Mouse (Mus musculus): ENCODE results near the gene Sucnr1. TPM values are rescaled to one million over a fixed set of nuclear protein-coding genes. Genes with fewer than 3 reads are reported as not detected.
"Not testable (repeated sequence)": the region's sequence is repeated elsewhere in the genome, so short reads cannot be mapped to it uniquely, and the experiment has no call there.

The Sucnr1 gene
- polyA plus RNA-seq, 1 experiment from 2014 or later, result not detected

DNA sequence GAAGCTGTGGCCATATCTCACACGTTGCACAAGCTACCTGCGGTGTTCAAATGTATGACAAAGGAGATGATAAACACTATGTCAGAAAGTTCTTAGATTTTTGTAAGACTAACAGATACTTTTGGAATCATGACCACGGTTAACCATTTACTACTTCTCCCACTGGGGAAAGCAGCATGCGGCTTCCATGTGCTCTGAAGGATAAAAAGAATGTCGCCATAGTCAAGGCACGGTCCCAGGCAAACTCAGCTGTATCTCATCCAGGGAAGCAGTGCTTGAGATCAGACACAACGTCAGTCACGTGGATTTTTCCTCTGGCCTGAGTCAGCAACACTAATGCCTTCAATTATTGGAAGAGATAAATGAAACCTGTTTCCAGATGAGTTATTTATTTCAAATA lies 9.7 kb downstream of the Sucnr1 start:
- Histone ChIP-seq H3K4me3 (replicated peaks) (no peak overlapping the region), H3K4me1 (replicated peaks) (no peaks in the 10 kb centered on the region), H3K9ac (replicated peaks) (no peak overlapping the region), H3K27me3 (no peaks in the 10 kb centered on the region), H3K9me3 (no peaks in the 10 kb centered on the region), H3K27ac (no peak overlapping the region), H3K4me2 (no peak overlapping the region), H3K36me3 (no peaks in the 10 kb centered on the region)
- ATAC-seq (ENCODE audit: insufficient number of reproducible peaks, insufficient read depth, low FRiP score, low TSS enrichment, low read depth), result no peak
- 82% methylated on average over 8 of the region's 8 CpGs for WGBS

DNA sequence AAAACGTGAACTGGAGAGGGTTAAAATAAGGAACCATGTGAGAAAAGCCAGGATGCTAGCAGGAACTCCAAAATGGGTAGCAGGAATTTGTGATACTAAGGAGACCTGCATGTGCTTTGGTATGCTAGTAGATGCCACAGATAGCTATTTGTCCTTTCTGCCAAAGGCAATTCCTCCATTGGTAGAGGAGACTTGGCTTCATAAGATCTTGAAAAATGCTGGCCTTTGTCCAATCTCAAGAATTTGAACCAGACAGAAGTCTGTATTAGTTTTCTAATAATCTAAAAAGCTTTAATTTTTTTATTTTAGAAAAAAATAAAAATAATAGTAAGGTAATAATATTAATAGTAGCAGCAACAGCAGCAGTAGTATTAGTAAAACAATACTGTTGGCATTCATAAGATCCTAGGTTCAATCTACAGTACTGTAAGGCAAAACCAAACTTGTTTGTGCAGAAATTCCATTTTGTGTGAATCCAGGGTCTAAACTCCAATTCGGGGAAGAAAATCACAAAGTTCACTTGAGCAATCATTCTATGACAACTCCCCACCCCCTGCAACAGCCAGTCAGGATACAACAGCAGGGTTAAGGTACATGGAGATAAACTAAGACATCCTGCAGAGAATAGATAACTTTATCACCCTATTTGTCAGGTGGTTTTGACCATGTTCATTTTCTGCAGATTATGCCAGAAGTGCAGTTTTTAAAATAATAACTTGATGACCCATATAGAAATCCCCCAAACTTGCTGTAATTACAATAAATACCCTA lies 12.9 kb downstream of the Sucnr1 start:
- no peak for ATAC-seq (ENCODE audit: insufficient number of reproducible peaks, insufficient read depth, low FRiP score, low TSS enrichment, low read depth)
- no peaks in the 10 kb centered on the region for H3K27me3 ChIP-seq

DNA sequence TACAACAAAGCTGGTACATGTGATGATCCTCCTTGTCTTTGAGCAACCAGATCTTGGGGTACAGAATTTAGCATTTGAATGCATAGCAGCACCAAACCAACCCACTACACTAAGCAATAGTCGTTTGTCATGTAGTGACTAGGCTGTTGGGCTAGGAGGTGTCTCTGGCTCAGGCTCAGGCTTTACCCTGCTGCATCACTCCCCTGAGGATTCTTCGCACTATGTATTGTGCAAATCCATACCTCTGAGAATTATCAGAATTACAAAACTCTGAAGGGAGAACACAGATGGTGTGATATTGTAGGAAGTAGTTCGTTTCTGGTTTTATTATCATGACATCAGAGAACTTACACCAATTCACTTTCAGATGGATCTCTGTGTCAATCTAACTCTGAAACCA lies 15.3 kb downstream of the Sucnr1 start:
- 79% methylated on average over 3 of the region's 3 CpGs for WGBS
- Histone ChIP-seq H3K36me3 (no peaks in the 10 kb centered on the region), H3K4me2 (no peak overlapping the region), H3K9ac (replicated peaks) (no peak overlapping the region), H3K4me1 (replicated peaks) (no peaks in the 10 kb centered on the region), H3K4me3 (replicated peaks) (no peak overlapping the region), H3K27me3 (no peaks in the 10 kb centered on the region), H3K9me3 (no peaks in the 10 kb centered on the region), H3K27ac (no peak overlapping the region)
- no peak for ATAC-seq (ENCODE audit: insufficient number of reproducible peaks, insufficient read depth, low FRiP score, low TSS enrichment, low read depth)

More for the DNA sequence above, 12.9 kb downstream of the Sucnr1 start:
- Histone ChIP-seq H3K4me3 (replicated peaks) (no peak overlapping the region), H3K4me1 (replicated peaks) (no peaks in the 10 kb centered on the region), H3K36me3 (no peaks in the 10 kb centered on the region), H3K9ac (replicated peaks) (no peak overlapping the region), H3K27ac (no peak overlapping the region), H3K9me3 (no peaks in the 10 kb centered on the region), H3K4me2 (no peak overlapping the region)
- WGBS, result 93% methylated on average over 1 of the region's 2 CpGs

DNA sequence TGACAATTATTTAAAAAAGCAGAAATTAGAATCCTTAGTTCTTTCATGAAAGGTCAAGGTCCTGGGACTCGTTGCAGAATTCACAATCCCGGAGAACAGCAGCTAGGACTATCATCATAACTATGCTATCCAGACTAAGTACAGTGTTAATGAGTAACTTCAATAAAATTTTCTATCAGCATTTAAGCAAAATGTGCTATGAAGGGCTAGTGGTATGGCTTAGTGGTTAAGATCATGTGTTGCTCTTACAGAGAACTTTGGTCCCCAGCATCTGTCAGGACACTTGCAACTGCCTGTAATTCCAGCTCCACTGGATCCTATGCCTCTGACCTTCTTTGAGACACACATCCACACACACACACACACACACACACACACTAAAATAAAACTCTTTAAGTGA lies 15.8 kb downstream of the Sucnr1 start:
- no peak for ATAC-seq (ENCODE audit: insufficient number of reproducible peaks, insufficient read depth, low FRiP score, low TSS enrichment, low read depth)

DNA sequence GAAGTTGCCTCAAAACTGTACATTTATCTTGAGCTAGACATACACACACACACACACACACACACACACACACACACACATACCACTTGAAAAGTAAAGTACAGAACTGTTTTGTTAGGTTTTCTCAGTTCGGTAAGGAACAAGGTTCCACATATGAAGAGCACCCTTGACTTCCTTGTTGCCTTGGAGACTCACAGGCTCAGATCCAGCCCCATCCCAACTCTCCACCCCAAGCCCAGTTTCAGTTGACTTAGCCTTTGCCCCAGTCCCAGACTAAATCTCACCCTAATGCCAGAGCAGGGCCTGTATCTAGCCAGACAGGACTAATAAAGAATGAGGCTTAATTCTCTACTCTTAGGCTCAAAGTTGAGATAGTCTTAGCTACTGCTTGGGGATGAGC lies 16.9 kb downstream of the Sucnr1 start:
- WGBS, result 86% methylated on average over 1 of the region's 1 CpGs
- H3K4me3 ChIP-seq (replicated peaks), result no peak overlapping the region

More for the DNA sequence above, 15.8 kb downstream of the Sucnr1 start:
- Histone ChIP-seq H3K9me3 (no peaks in the 10 kb centered on the region), H3K27ac (no peak overlapping the region), H3K27me3 (no peaks in the 10 kb centered on the region), H3K4me1 (replicated peaks) (no peaks in the 10 kb centered on the region), H3K4me2 (no peak overlapping the region), H3K36me3 (no peaks in the 10 kb centered on the region), H3K4me3 (replicated peaks) (no peak overlapping the region), H3K9ac (replicated peaks) (no peak overlapping the region)
- WGBS, result 89% methylated on average over 2 of the region's 2 CpGs

DNA sequence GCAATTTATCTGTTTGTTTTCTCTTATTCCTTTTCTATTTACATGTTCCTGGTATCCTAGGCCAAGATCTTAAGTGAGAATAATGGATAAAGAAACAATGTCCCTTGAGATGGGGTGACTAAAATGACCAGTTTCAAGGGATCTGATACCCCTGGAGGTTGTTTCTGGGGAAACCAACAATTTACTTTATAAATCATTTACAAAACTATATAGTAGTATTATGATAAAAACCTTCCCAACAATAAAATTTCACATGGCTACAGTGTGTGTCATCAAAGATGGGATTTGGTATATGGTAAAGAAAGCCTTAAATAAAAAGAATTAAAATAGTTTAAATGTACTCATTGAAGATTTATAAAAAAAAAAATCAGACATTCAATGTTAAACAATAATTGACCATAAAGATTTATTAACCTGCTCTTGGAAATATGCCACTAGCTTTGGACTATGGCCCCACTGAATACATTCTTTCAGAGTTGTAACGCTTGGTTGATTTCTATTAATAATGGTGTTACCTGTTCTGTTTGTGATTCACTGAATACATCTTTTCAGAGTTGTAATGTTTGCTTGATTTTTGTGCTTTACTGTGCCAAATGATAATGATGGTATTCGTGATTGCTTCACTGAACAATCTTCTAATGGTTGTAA lies 22.9 kb downstream of the Sucnr1 start:
- 79% methylated on average over 2 of the region's 2 CpGs for WGBS
- Histone ChIP-seq H3K27ac (no peak overlapping the region), H3K4me2 (no peak overlapping the region), H3K9ac (replicated peaks) (no peak overlapping the region), H3K4me3 (replicated peaks) (no peak overlapping the region), H3K36me3 (no peaks in the 10 kb centered on the region), H3K9me3 (no peaks in the 10 kb centered on the region), H3K27me3 (no peaks in the 10 kb centered on the region), H3K4me1 (replicated peaks) (no peaks in the 10 kb centered on the region)
- ATAC-seq (ENCODE audit: insufficient number of reproducible peaks, insufficient read depth, low FRiP score, low TSS enrichment, low read depth), result no peak

More for the DNA sequence above, 16.9 kb downstream of the Sucnr1 start:
- no peak overlapping the region for H3K9ac ChIP-seq (replicated peaks)
- H3K27me3 ChIP-seq, result no peaks in the 10 kb centered on the region
- no peak for ATAC-seq (ENCODE audit: insufficient number of reproducible peaks, insufficient read depth, low FRiP score, low TSS enrichment, low read depth)
- H3K9me3 ChIP-seq, result no peaks in the 10 kb centered on the region
- H3K4me1 ChIP-seq (replicated peaks), result no peaks in the 10 kb centered on the region
- no peak overlapping the region for H3K4me2 ChIP-seq
- no peak overlapping the region for H3K27ac ChIP-seq
- no peaks in the 10 kb centered on the region for H3K36me3 ChIP-seq

DNA sequence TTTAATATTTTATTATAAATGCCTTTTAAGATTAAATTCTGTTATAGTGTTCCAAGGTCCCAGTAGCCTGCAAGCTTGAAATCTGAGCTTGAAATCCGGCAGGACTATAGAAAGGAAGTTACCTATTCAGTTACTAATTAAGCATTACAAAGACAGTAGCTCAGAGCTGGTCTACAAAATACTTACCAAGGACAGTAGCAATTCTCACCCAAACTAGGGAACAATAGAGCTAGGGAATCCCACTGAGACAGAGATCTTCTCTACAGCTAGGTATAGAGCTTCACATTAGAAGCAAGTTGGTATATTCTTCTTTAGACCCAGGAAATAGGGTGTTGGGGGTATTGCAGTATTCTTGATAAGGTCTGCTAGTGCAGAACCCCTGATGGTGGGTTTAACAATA lies 24.8 kb downstream of the Sucnr1 start:
- H3K36me3 ChIP-seq; H3K27ac ChIP-seq; ATAC-seq (ENCODE audit: insufficient number of reproducible peaks, insufficient read depth, low FRiP score, low TSS enrichment, low read depth); H3K4me2 ChIP-seq; H3K4me3 ChIP-seq (replicated peaks); H3K27me3 ChIP-seq; H3K9ac ChIP-seq (replicated peaks); H3K4me1 ChIP-seq (replicated peaks); H3K9me3 ChIP-seq: not testable (repeated sequence)
- WGBS, result 59% methylated on average over 1 of the region's 1 CpGs

DNA sequence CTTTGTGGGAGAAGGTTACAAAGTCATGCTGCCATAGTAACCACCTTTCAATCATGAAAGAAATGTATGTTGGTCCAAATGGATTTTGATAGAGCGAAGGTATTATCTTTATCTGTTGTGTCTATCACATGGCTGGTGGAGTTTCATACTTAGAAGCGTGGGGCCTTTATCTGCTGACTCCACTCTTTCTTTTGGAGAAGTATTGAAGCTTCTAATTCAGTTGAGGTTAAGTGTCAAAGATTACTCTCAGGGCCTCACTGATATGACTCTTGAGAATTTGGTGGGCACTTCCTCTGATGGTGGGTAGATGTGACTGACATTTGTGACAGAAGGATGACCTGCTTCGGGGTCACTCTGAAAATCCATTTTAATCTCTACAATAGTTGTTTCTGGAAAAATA lies 26.1 kb downstream of the Sucnr1 start:
- no peak overlapping the region for H3K27ac ChIP-seq
- 90% methylated on average over 3 of the region's 3 CpGs for WGBS
- no peaks in the 10 kb centered on the region for H3K36me3 ChIP-seq
- no peak overlapping the region for H3K4me3 ChIP-seq (replicated peaks)
- no peaks in the 10 kb centered on the region for H3K4me1 ChIP-seq (replicated peaks)
- no peak for ATAC-seq (ENCODE audit: insufficient number of reproducible peaks, insufficient read depth, low FRiP score, low TSS enrichment, low read depth)
- no peaks in the 10 kb centered on the region for H3K27me3 ChIP-seq
- H3K9me3 ChIP-seq, result no peaks in the 10 kb centered on the region
- no peak overlapping the region for H3K4me2 ChIP-seq
- no peak overlapping the region for H3K9ac ChIP-seq (replicated peaks)

DNA sequence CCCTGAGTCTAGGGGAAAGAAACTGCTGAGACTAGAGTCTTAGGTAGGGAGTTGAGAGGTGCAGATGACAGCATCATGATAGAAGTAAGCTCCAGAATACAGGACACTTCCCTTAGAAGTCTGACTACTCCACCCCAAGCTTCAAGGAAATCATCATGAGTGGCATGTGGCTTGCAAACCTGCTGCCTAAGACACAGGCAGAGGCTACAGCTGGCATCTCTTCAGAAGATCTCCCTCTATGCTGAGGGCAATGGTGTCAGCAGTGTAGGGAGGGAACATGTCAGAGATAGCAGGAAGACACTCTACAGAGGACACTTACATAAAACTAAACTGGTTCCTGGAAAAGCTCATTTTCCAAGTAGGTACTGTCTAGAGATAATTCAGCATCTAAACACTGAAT lies 27.1 kb downstream of the Sucnr1 start:
- no peak overlapping the region for H3K4me2 ChIP-seq
- H3K36me3 ChIP-seq, result no peaks in the 10 kb centered on the region
- H3K9me3 ChIP-seq, result no peaks in the 10 kb centered on the region
- H3K27ac ChIP-seq, result no peak overlapping the region
- no peaks in the 10 kb centered on the region for H3K27me3 ChIP-seq
- no peaks in the 10 kb centered on the region for H3K4me1 ChIP-seq (replicated peaks)
- no peak overlapping the region for H3K9ac ChIP-seq (replicated peaks)
- H3K4me3 ChIP-seq (replicated peaks), result no peak overlapping the region
- no peak for ATAC-seq (ENCODE audit: insufficient number of reproducible peaks, insufficient read depth, low FRiP score, low TSS enrichment, low read depth)

DNA sequence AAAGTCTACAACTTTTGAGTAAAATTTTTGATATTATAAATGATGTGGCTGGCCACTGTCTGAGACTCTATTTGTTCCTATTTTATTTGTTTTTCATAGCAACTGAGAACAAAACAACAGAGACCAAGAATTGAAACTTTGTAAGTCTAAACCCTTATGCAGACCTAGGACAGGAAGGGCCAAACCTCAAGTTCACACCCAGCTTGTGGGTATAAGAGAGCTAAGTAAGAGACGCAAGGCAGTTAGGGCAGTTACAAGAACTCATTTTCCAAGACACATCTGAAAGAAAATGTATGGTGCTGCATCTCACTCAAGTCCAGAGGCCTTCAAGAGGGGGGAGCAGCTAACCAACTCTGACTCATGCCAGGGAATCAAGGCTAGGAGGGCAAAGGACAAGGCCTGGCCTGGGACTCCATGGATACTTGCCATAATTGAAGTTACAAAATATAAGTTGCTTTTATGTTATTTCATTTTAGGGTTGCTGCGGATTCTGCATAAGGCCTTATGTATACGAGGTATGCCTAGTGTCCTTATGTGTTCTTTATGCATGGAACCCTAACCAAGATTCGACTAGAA lies 29.6 kb downstream of the Sucnr1 start:
- H3K4me3 ChIP-seq (replicated peaks), result no peak overlapping the region
- H3K27ac ChIP-seq, result no peak overlapping the region
- H3K27me3 ChIP-seq, result no peaks in the 10 kb centered on the region
- H3K36me3 ChIP-seq, result no peaks in the 10 kb centered on the region
- H3K4me2 ChIP-seq, result no peak overlapping the region
- no peak overlapping the region for H3K9ac ChIP-seq (replicated peaks)
- H3K4me1 ChIP-seq (replicated peaks), result no peaks in the 10 kb centered on the region
- 86% methylated on average over 4 of the region's 4 CpGs for WGBS
- H3K9me3 ChIP-seq, result no peaks in the 10 kb centered on the region
- ATAC-seq (ENCODE audit: insufficient number of reproducible peaks, insufficient read depth, low FRiP score, low TSS enrichment, low read depth), result no peak

DNA sequence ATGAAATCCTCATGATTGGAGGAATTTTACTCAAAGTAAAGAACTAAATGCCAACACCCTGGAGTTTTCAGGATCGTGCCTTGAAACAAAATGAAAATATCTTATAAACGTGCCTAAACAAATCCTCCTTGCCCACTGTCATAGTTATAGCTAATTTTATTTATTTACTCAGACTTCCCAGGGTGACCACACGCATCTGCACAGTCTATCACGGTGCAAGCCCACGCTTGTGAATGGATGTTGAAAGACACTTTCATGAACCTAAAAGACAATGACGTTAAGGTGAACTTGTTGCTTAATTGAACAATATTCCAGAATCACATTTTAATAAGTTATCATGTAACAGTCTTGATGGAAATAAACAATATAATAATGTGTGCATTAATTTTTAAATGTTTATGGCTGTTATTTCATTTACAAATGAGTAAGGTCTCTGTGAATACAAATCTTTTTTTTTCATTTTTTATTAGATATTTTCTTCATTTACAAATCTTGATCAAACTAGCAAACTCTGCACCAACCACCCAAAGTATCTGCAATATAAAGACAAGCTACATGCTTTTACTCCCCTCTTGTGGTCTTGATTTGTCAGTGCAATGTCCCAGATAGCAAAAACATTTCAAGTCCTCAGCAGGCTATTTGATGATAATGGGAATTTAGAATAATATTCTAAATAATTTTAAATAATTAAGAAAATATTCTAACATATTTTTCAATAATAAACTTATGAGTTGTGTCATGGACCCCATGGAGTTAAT lies 30.4 kb downstream of the Sucnr1 start:
- Histone ChIP-seq H3K27me3 (no peaks in the 10 kb centered on the region), H3K36me3 (no peaks in the 10 kb centered on the region), H3K4me2 (no peak overlapping the region), H3K9me3 (no peaks in the 10 kb centered on the region), H3K27ac (no peak overlapping the region), H3K4me3 (replicated peaks) (no peak overlapping the region), H3K4me1 (replicated peaks) (no peaks in the 10 kb centered on the region), H3K9ac (replicated peaks) (no peak overlapping the region)
- 79% methylated on average over 6 of the region's 6 CpGs for WGBS
- ATAC-seq (ENCODE audit: insufficient number of reproducible peaks, insufficient read depth, low FRiP score, low TSS enrichment, low read depth), result no peak
